Mouse (Mus musculus): ENCODE data around the gene A730049H05Rik.

The A730049H05Rik gene

GRCm38 (mm10) chr6:92816311-92816751, at the start of gene A730049H05Rik:
Gene A730049H05Rik (plus strand): TSS chr6:92816478.
- DNase-seq (ENCODE audit: extremely low read depth, low read depth), result no peak

GRCm38 (mm10) chr6:92776356-92776755, 39.9 kb upstream of the A730049H05Rik start:
- DNase-seq (ENCODE audit: extremely low read depth, low read depth), result no peak

- no peak for DNase-seq (ENCODE audit: extremely low read depth, low read depth)
These were observed 36.9 kb upstream of the A730049H05Rik start for GRCm38 (mm10) chr6:92779140-92779934.

- DNase-seq (ENCODE audit: extremely low read depth, low read depth), result no peak
These were observed 36.4 kb upstream of the A730049H05Rik start for GRCm38 (mm10) chr6:92779935-92780205.

GRCm38 (mm10) chr6:92781446-92781845, 34.8 kb upstream of the A730049H05Rik start:
- no peak for DNase-seq (ENCODE audit: extremely low read depth, low read depth)

GRCm38 (mm10) chr6:92784782-92785181, 31.5 kb upstream of the A730049H05Rik start:
- DNase-seq (ENCODE audit: extremely low read depth, low read depth), result no peak

- no peak for DNase-seq (ENCODE audit: extremely low read depth, low read depth)
These were observed 29.4 kb upstream of the A730049H05Rik start for GRCm38 (mm10) chr6:92786701-92787375.

GRCm38 (mm10) chr6:92787376-92787712, 28.9 kb upstream of the A730049H05Rik start:
- DNase-seq (ENCODE audit: extremely low read depth, low read depth), result no peak

GRCm38 (mm10) chr6:92793804-92794203, 22.5 kb upstream of the A730049H05Rik start:
- DNase-seq (ENCODE audit: extremely low read depth, low read depth), result no peak

GRCm38 (mm10) chr6:92801462-92801861, 14.8 kb upstream of the A730049H05Rik start:
- no peak for DNase-seq (ENCODE audit: extremely low read depth, low read depth)

GRCm38 (mm10) chr6:92802421-92802820, 13.9 kb upstream of the A730049H05Rik start:
- no peak for DNase-seq (ENCODE audit: extremely low read depth, low read depth)

- no peak for DNase-seq (ENCODE audit: extremely low read depth, low read depth)
These were observed 13.1 kb upstream of the A730049H05Rik start for GRCm38 (mm10) chr6:92803213-92803612.

GRCm38 (mm10) chr6:92804254-92804971, 11.9 kb upstream of the A730049H05Rik start:
- DNase-seq (ENCODE audit: extremely low read depth, low read depth), result no peak

GRCm38 (mm10) chr6:92809818-92810217, 6.5 kb upstream of the A730049H05Rik start:
- no peak for DNase-seq (ENCODE audit: extremely low read depth, low read depth)

- DNase-seq (ENCODE audit: extremely low read depth, low read depth), result no peak
These were observed 5.7 kb upstream of the A730049H05Rik start for GRCm38 (mm10) chr6:92810628-92811027.

GRCm38 (mm10) chr6:92811566-92811965, 4.7 kb upstream of the A730049H05Rik start:
- DNase-seq (ENCODE audit: extremely low read depth, low read depth), result no peak

- DNase-seq (ENCODE audit: extremely low read depth, low read depth), result no peak
These were observed 3.4 kb upstream of the A730049H05Rik start for GRCm38 (mm10) chr6:92812702-92813370.

GRCm38 (mm10) chr6:92817661-92818060, 1.4 kb downstream of the A730049H05Rik start:
- DNase-seq (ENCODE audit: extremely low read depth, low read depth), result no peak

GRCm38 (mm10) chr6:92821606-92822005, 5.3 kb downstream of the A730049H05Rik start:
- DNase-seq (ENCODE audit: extremely low read depth, low read depth), result no peak

GRCm38 (mm10) chr6:92822006-92822405, 5.7 kb downstream of the A730049H05Rik start:
- no peak for DNase-seq (ENCODE audit: extremely low read depth, low read depth)

GRCm38 (mm10) chr6:92823991-92824390, 7.7 kb downstream of the A730049H05Rik start:
- no peak for DNase-seq (ENCODE audit: extremely low read depth, low read depth)

- no peak for DNase-seq (ENCODE audit: extremely low read depth, low read depth)
These were observed 10.3 kb downstream of the A730049H05Rik start for GRCm38 (mm10) chr6:92826561-92826960.

All from MEL-GATA-1-ER (cell line).